8 mouse cellular contexts compared by ENCODE assay signal in the genomic region with DNA sequence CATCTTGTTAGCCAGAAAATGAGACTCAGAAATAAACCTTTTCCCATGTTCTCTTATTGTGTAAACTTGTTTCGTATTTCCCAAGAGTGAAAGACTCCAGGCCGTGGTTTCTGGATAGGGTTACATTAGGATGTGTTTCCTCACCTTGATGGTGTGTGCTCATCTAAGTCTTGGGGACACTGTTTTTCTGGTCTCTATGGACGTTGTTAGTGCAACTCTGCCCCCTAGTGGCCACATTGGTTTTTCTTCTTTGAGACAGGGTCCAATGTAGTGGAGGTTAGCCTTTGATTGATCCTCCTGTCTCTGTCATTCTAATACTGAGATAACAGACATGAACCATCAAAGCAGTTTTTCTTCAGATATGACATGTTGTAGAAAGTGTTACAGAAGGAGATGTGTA. TPM values are rescaled to one million over a fixed set of nuclear protein-coding genes. Genes with fewer than 3 reads are reported as not detected.
A peak's percentile ranks its signal among the peaks of the same experiment; 100 is the strongest.
DNase-seq lines count a peak whose midpoint lies in the region; ATAC-seq lines count a peak whose summit lies in the region.

No protein-coding gene starts in this region.

- H3K27me3 ChIP-seq in intestine, embryonic 16.5 days (replicated peaks; ENCODE audit: control insufficient read depth, insufficient read depth, low read length) = no peaks in the 10 kb centered on the region
- H3K27me3 ChIP-seq in limb, embryonic 10.5 days (ENCODE audit: low read depth, poor library complexity, severe bottlenecking) = no peaks in the 10 kb centered on the region

- no peaks in the 10 kb centered on the region for H3K36me3 ChIP-seq in intestine, embryonic 16.5 days (ENCODE audit: control insufficient read depth, insufficient read depth, low read length)
- no peaks in the 10 kb centered on the region for H3K36me3 ChIP-seq in limb, embryonic 10.5 days

- H3K27ac ChIP-seq in intestine, embryonic 16.5 days (ENCODE audit: low read length) = no peak overlapping the region
- H3K27ac ChIP-seq in limb, embryonic 10.5 days = no peak overlapping the region

- H3K9me3 ChIP-seq in intestine, embryonic 16.5 days (ENCODE audit: control insufficient read depth, low read length) = no peaks in the 10 kb centered on the region
- no peaks in the 10 kb centered on the region for H3K9me3 ChIP-seq in limb, embryonic 10.5 days (replicated peaks)

- no peaks in the 10 kb centered on the region for H3K4me1 ChIP-seq in intestine, embryonic 16.5 days (ENCODE audit: control insufficient read depth, insufficient read depth, low read length)
- H3K4me1 ChIP-seq in limb, embryonic 10.5 days = 0 out of 2 replicates have a peak, but pooled peaks cover 3% of the 10 kb centered on the region

- peak; percentile 52 for ATAC-seq in intestine, embryonic 16.5 days

- 37% methylated on average over 3 of the region's 3 CpGs for WGBS in intestine, embryonic 16.5 days
- WGBS in limb, embryonic 10.5 days = 45% methylated on average over 3 of the region's 3 CpGs

- no peak overlapping the region for H3K9ac ChIP-seq in intestine, embryonic 16.5 days (ENCODE audit: low read depth, low read length)

- no peak overlapping the region for H3K4me2 ChIP-seq in intestine, embryonic 16.5 days (ENCODE audit: low read depth, low read length)

- peak; percentile 17 for DNase-seq in ovary, postnatal 10 days (ENCODE audit: low spot score)
- no peak for DNase-seq in ovary, adult 18-20 months (ENCODE audit: low spot score)
- DNase-seq in adrenal gland, postnatal 14 days = peak; percentile 73
- peak; percentile 18 for DNase-seq in fat pad, adult 2 months (ENCODE audit: extremely low read depth, low read depth, low spot score)
- DNase-seq in limb, embryonic 10.5 days (ENCODE audit: low spot score) = peak; percentile 72
- peak; percentile 83 for DNase-seq in retina, embryonic 14.5 days (ENCODE audit: low spot score)
- DNase-seq in urinary bladder, postnatal 36 days (ENCODE audit: low spot score in 2 of 2) = peak; percentile 55 to 62

- H3K4me3 ChIP-seq in intestine, embryonic 16.5 days (ENCODE audit: low read length) = no peak overlapping the region
- H3K4me3 ChIP-seq in limb, embryonic 10.5 days = no peak overlapping the region

RNA-seq across cellular contexts. Expression of a gene that starts 38.0 kb away (rescaled TPM):
- 56.4 and 62.6 TPM in 2 replicates for total RNA-seq in adrenal gland, postnatal 14 days (2021)
- 46.2 and 59.7 TPM in 2 replicates for polyA plus RNA-seq in intestine, embryonic 16.5 days (2015; fragmentation: Nextera tagmentation; extraction: Ambion mirVana)
- polyA plus RNA-seq in limb, embryonic 10.5 days (2016; fragmentation: Nextera tagmentation; extraction: Ambion mirVana) = 5.0 and 9.0 TPM in 2 replicates
